In genomic region chr4:137391287-137391686, GRCm38 (mm10) we compare ENCODE assay signal across 24 mouse cellular contexts. TPM values are rescaled to one million over a fixed set of nuclear protein-coding genes. Genes with fewer than 3 reads are reported as not detected.
A peak's percentile ranks its signal among the peaks of the same experiment; 100 is the strongest.
DNase-seq lines count a peak whose midpoint lies in the region; ATAC-seq and TF ChIP-seq lines count a peak whose summit lies in the region.
"Had no signal": no experiment of that assay in that cellular context is flagged by ENCODE, and none has a peak within 500 bp of the region (broad histone marks: within the 10 kb centered on the region; RNA-seq: fewer than 3 reads in every experiment).

No protein-coding gene starts in this region.

- H3K36me3 ChIP-seq in hindbrain, postnatal 0 days (ENCODE audit: insufficient read depth, low read length), result no peaks in the 10 kb centered on the region
- no peaks in the 10 kb centered on the region for H3K36me3 ChIP-seq in hindbrain, embryonic 16.5 days (ENCODE audit: control insufficient read depth, insufficient read depth, low read length)
- H3K36me3 ChIP-seq in midbrain, postnatal 0 days (ENCODE audit: insufficient read depth, low read length), result no peaks in the 10 kb centered on the region
- no peaks in the 10 kb centered on the region for H3K36me3 ChIP-seq in midbrain, embryonic 11.5 days (ENCODE audit: control insufficient read depth, insufficient read depth, low read length)
- no peaks in the 10 kb centered on the region for H3K36me3 ChIP-seq in splenic B cell, adult 2 months (ENCODE audit: control insufficient read depth, insufficient read depth, low read length, poor library complexity, severe bottlenecking)
- H3K36me3 ChIP-seq: forebrain, embryonic 15.5 days; heart, embryonic 15.5 days; hindbrain, embryonic 13.5 days; neural tube, embryonic 13.5 days had no signal

- peak; percentile 41 for TF ChIP-seq CTCF in hindbrain, postnatal 0 days (IDR thresholded peaks at IDR 0.05; ENCODE audit: low read depth)
- peak; percentile 43 for TF ChIP-seq CTCF in midbrain, postnatal 0 days (IDR thresholded peaks at IDR 0.05)

- no peak overlapping the region for H3K4me2 ChIP-seq in hindbrain, postnatal 0 days (ENCODE audit: low read depth, low read length)
- no peak overlapping the region for H3K4me2 ChIP-seq in hindbrain, embryonic 16.5 days (ENCODE audit: low read length)
- H3K4me2 ChIP-seq in midbrain, postnatal 0 days (ENCODE audit: low read depth, low read length, poor library complexity, severe bottlenecking), result no peak overlapping the region
- H3K4me2 ChIP-seq in midbrain, embryonic 11.5 days, result no peak overlapping the region
- H3K4me2 ChIP-seq: forebrain, embryonic 15.5 days; heart, embryonic 15.5 days; hindbrain, embryonic 13.5 days; neural tube, embryonic 13.5 days had no signal

- H3K4me3 ChIP-seq in hindbrain, postnatal 0 days (ENCODE audit: low read length), result no peak overlapping the region
- no peak overlapping the region for H3K4me3 ChIP-seq in hindbrain, embryonic 16.5 days (ENCODE audit: low read length)
- no peak overlapping the region for H3K4me3 ChIP-seq in midbrain, postnatal 0 days (ENCODE audit: low read depth, low read length)
- no peak overlapping the region for H3K4me3 ChIP-seq in midbrain, embryonic 11.5 days (ENCODE audit: low read depth, low read length)
- H3K4me3 ChIP-seq: forebrain, embryonic 15.5 days; heart, embryonic 15.5 days; hindbrain, embryonic 13.5 days; neural tube, embryonic 13.5 days had no signal

- no peaks in the 10 kb centered on the region for H3K27me3 ChIP-seq in hindbrain, postnatal 0 days (ENCODE audit: insufficient read depth, low read length)
- H3K27me3 ChIP-seq in hindbrain, embryonic 16.5 days (replicated peaks; ENCODE audit: control insufficient read depth, insufficient read depth, low read length), result no peaks in the 10 kb centered on the region
- H3K27me3 ChIP-seq in midbrain, postnatal 0 days (ENCODE audit: insufficient read depth, low read length), result no peaks in the 10 kb centered on the region
- H3K27me3 ChIP-seq in midbrain, embryonic 11.5 days (ENCODE audit: control insufficient read depth, insufficient read depth, low read length), result no peaks in the 10 kb centered on the region
- no peaks in the 10 kb centered on the region for H3K27me3 ChIP-seq in splenic B cell, adult 2 months (ENCODE audit: control insufficient read depth, insufficient read depth, low read length, poor library complexity, severe bottlenecking)
- H3K27me3 ChIP-seq: forebrain, embryonic 15.5 days; heart, embryonic 15.5 days; hindbrain, embryonic 13.5 days; neural tube, embryonic 13.5 days had no signal

- no peak overlapping the region for H3K27ac ChIP-seq in hindbrain, postnatal 0 days
- H3K27ac ChIP-seq in hindbrain, embryonic 16.5 days (ENCODE audit: low read depth, low read length), result no peak overlapping the region
- H3K27ac ChIP-seq in midbrain, postnatal 0 days (ENCODE audit: low read depth, low read length), result no peak overlapping the region
- no peak overlapping the region for H3K27ac ChIP-seq in midbrain, embryonic 11.5 days (ENCODE audit: low read depth, low read length)
- H3K27ac ChIP-seq: forebrain, embryonic 15.5 days; heart, embryonic 15.5 days; hindbrain, embryonic 13.5 days; macrophage; neural tube, embryonic 13.5 days had no signal

- no peak for ATAC-seq in hindbrain, postnatal 0 days
- ATAC-seq in hindbrain, embryonic 16.5 days, result no peak
- ATAC-seq in midbrain, postnatal 0 days (ENCODE audit: low FRiP score), result no peak
- ATAC-seq in midbrain, embryonic 11.5 days (ENCODE audit: low FRiP score), result no peak
- ATAC-seq: forebrain, embryonic 15.5 days had no signal

- WGBS in hindbrain, postnatal 0 days, result 88% methylated on average over 3 of the region's 3 CpGs
- WGBS in hindbrain, embryonic 16.5 days, result 92% methylated on average over 3 of the region's 3 CpGs
- WGBS in midbrain, postnatal 0 days, result 89% methylated on average over 3 of the region's 3 CpGs
- WGBS in midbrain, embryonic 11.5 days, result 87% methylated on average over 3 of the region's 3 CpGs

- no peak for DNase-seq in hindbrain, postnatal 0 days (ENCODE audit: low spot score)
- no peak for DNase-seq in midbrain, postnatal 0 days (ENCODE audit: low spot score)
- DNase-seq in midbrain, embryonic 11.5 days (ENCODE audit: low spot score, missing footprints), result no peak
- DNase-seq in NIH3T3 (ENCODE audit: low read depth) (peak; percentile 38), MN1 (ENCODE audit: low spot score) (no peak)
- peak; percentile 57 for DNase-seq in splenic B cell, adult 2 months (ENCODE audit: low read depth, low spot score)
- DNase-seq in urinary bladder, postnatal 4 days (ENCODE audit: low spot score in 2 of 2), result no peak
- DNase-seq: cerebellum, adult 18-20 months; embryo, embryonic 11 days; gastrocnemius, postnatal 25 days; kidney, adult 9 months; midbrain, embryonic 14.5 days; retina, postnatal 1 day; spleen, adult 18-20 months had no signal

- no peaks in the 10 kb centered on the region for H3K9me3 ChIP-seq in hindbrain, postnatal 0 days (ENCODE audit: low read length)
- H3K9me3 ChIP-seq in hindbrain, embryonic 16.5 days (ENCODE audit: control insufficient read depth, low read length), result 0 out of 2 replicates have a peak, but pooled peaks cover 2% of the 10 kb centered on the region
- H3K9me3 ChIP-seq in midbrain, postnatal 0 days (ENCODE audit: low read length), result no peaks in the 10 kb centered on the region
- H3K9me3 ChIP-seq in midbrain, embryonic 11.5 days (ENCODE audit: control insufficient read depth, low read length), result peaks cover 3% of the 10 kb centered on the region; the same call in 1 of the 2 replicates
- H3K9me3 ChIP-seq: forebrain, embryonic 15.5 days; heart, embryonic 15.5 days; hindbrain, embryonic 13.5 days; neural tube, embryonic 13.5 days had no signal

- H3K4me1 ChIP-seq in hindbrain, postnatal 0 days (ENCODE audit: insufficient read depth, low read length), result peaks cover 4% of the 10 kb centered on the region; the same call in 1 of the 2 replicates
- peaks cover 11% of the 10 kb centered on the region for H3K4me1 ChIP-seq in hindbrain, embryonic 16.5 days (ENCODE audit: control insufficient read depth, insufficient read depth, low read depth, low read length)
- H3K4me1 ChIP-seq in midbrain, postnatal 0 days (ENCODE audit: insufficient read depth, low read length), result no peaks in the 10 kb centered on the region
- peaks cover 8% of the 10 kb centered on the region; the same call in 1 of the 2 replicates for H3K4me1 ChIP-seq in midbrain, embryonic 11.5 days (ENCODE audit: control insufficient read depth, insufficient read depth, low read length)

- no peak overlapping the region for H3K9ac ChIP-seq in hindbrain, postnatal 0 days (replicated peaks; ENCODE audit: low read length)
- H3K9ac ChIP-seq in hindbrain, embryonic 16.5 days (ENCODE audit: low read depth, low read length), result no peak overlapping the region
- H3K9ac ChIP-seq in midbrain, postnatal 0 days (replicated peaks; ENCODE audit: low read length, poor library complexity, severe bottlenecking), result no peak overlapping the region
- H3K9ac ChIP-seq in midbrain, embryonic 11.5 days (ENCODE audit: low read length), result no peak overlapping the region
- H3K9ac ChIP-seq: forebrain, embryonic 15.5 days; heart, embryonic 15.5 days; hindbrain, embryonic 13.5 days; neural tube, embryonic 13.5 days had no signal

RNA-seq across cellular contexts. Expression of gene Cela3a, which starts 18.3 kb away (rescaled TPM):
- not detected in 2 replicates for total RNA-seq in hindbrain, postnatal 0 days (2014; rRNA removed)
- not detected in 2 replicates for polyA plus RNA-seq in hindbrain, postnatal 0 days (2015; fragmentation: Nextera tagmentation; extraction: Ambion mirVana)
- not detected in 2 replicates for polyA plus RNA-seq in hindbrain, embryonic 16.5 days (2015; fragmentation: Nextera tagmentation; extraction: Ambion mirVana)
- total RNA-seq in midbrain, postnatal 0 days (2014; rRNA removed), result not detected in 2 replicates
- not detected in 2 replicates for polyA plus RNA-seq in midbrain, postnatal 0 days (2015; fragmentation: Nextera tagmentation; extraction: Ambion mirVana)
- not detected in 2 replicates for polyA plus RNA-seq in midbrain, embryonic 11.5 days (2014; fragmentation: Nextera tagmentation; extraction: Ambion mirVana)
- total RNA-seq: ES-E14; gastrocnemius, postnatal 25 days; layer of hippocampus, adult 8-10 months; liver, adult 2 months had no signal
- polyA plus RNA-seq: forebrain, embryonic 15.5 days; heart, embryonic 15.5 days; hindbrain, embryonic 13.5 days; liver, adult 2 months; macrophage; midbrain, embryonic 14.5 days; neural tube, embryonic 13.5 days; testis, adult 2 months had no signal

RNA-seq across cellular contexts. Expression of gene Cdc42, which starts 33.8 kb away (rescaled TPM):
- 394 and 490 TPM in 2 replicates for total RNA-seq in hindbrain, postnatal 0 days (2014; rRNA removed)
- 1,008 and 1,049 TPM in 2 replicates for polyA plus RNA-seq in hindbrain, postnatal 0 days (2015; fragmentation: Nextera tagmentation; extraction: Ambion mirVana)
- 975 and 1,060 TPM in 2 replicates for polyA plus RNA-seq in hindbrain, embryonic 16.5 days (2015; fragmentation: Nextera tagmentation; extraction: Ambion mirVana)
- total RNA-seq in midbrain, postnatal 0 days (2014; rRNA removed), result 583 and 680 TPM in 2 replicates
- polyA plus RNA-seq in midbrain, postnatal 0 days (2015; fragmentation: Nextera tagmentation; extraction: Ambion mirVana), result 1,182 and 1,189 TPM in 2 replicates
- 710 and 751 TPM in 2 replicates for polyA plus RNA-seq in midbrain, embryonic 11.5 days (2014; fragmentation: Nextera tagmentation; extraction: Ambion mirVana)

RNA-seq across cellular contexts. Expression of gene Cela3b, which starts 39.1 kb away (rescaled TPM):
- not detected in 2 replicates for total RNA-seq in hindbrain, postnatal 0 days (2014; rRNA removed)
- polyA plus RNA-seq in hindbrain, postnatal 0 days (2015; fragmentation: Nextera tagmentation; extraction: Ambion mirVana), result not detected in 2 replicates
- not detected in 2 replicates for polyA plus RNA-seq in hindbrain, embryonic 16.5 days (2015; fragmentation: Nextera tagmentation; extraction: Ambion mirVana)
- total RNA-seq in midbrain, postnatal 0 days (2014; rRNA removed), result not detected in 2 replicates
- polyA plus RNA-seq in midbrain, postnatal 0 days (2015; fragmentation: Nextera tagmentation; extraction: Ambion mirVana), result not detected in 2 replicates
- not detected in 2 replicates for polyA plus RNA-seq in midbrain, embryonic 11.5 days (2014; fragmentation: Nextera tagmentation; extraction: Ambion mirVana)
- total RNA-seq: ES-E14; gastrocnemius, postnatal 25 days; layer of hippocampus, adult 8-10 months had no signal
- polyA plus RNA-seq: forebrain, embryonic 15.5 days; heart, embryonic 15.5 days; hindbrain, embryonic 13.5 days; macrophage; midbrain, embryonic 14.5 days; neural tube, embryonic 13.5 days had no signal

Comparison
In these comparisons a context has a peak if more than half of its experiments do, and no peak if none do; other contexts are left out.
1. DNase-seq: peak in NIH3T3 (single experiment) and splenic B cell, adult 2 months (single experiment); none in hindbrain, postnatal 0 days (single experiment), midbrain, postnatal 0 days (single experiment), midbrain, embryonic 11.5 days (single experiment), MN1 (single experiment) and urinary bladder, postnatal 4 days (0 of 2).